Mouse (Mus musculus): ENCODE results near the gene Spint4. TPM values are rescaled to one million over a fixed set of nuclear protein-coding genes. Genes with fewer than 3 reads are reported as not detected.

Spint4 gene
- polyA plus RNA-seq (2012; rRNA removed; ENCODE audit: low replicate concordance) = not detected in 2 replicates

GRCm38 (mm10) chr2:164698201-164698600 is at the start of gene Spint4:
Gene Spint4 (plus strand): TSS chr2:164698501.

GRCm38 (mm10) chr2:164655858-164656257 is 42.4 kb upstream of the Spint4 start, which contains the start of gene Wfdc10:
Gene Wfdc10 (plus strand): TSS chr2:164656046.

DNA sequence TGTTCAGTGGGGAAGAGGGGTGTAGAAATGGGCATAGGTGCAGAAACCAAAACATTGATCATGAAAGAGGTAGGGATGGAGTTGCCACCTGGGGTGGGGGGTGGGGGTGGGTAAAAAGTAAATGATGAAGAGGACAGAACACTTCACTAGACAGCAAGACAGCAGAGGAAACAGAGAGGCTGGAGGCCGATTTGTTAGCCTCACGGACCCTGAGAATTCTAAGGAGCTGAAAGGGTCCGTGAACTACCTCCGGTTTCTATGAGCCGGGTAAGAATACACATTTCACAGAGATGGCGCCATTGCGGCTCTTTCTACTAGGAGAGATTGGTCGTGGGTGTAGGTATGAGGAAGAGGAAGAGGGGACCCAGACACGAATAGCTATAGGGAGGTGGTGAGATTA is 41.8 kb upstream of the Spint4 start, which contains the start of gene Wfdc9:
Gene Wfdc9, minus strand, starts transcription at position 101 of the 400 bp plus-strand sequence.

DNA sequence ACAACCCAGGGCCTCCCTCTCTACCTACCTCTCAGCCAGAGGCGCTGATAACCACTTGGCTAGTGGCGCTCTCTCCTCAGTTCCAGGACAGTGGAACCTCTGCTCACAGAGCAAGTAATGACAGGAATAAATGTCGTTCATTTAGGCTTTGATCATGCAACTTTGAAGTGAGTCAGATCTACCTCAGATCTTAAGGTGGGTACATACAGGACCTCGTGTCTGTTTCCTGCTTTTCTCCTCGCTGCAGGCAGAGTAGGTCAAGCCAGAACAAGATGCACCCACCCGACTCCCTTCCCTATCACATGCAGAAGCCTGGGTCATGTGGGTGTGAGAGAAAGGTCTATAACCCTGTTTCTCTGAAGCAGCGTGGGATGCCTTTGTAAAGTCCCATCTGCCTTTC is 24.3 kb upstream of the Spint4 start, which contains the start of gene Wfdc11:
Gene Wfdc11, minus strand, starts transcription at position 101 of the 400 bp plus-strand sequence.

DNA sequence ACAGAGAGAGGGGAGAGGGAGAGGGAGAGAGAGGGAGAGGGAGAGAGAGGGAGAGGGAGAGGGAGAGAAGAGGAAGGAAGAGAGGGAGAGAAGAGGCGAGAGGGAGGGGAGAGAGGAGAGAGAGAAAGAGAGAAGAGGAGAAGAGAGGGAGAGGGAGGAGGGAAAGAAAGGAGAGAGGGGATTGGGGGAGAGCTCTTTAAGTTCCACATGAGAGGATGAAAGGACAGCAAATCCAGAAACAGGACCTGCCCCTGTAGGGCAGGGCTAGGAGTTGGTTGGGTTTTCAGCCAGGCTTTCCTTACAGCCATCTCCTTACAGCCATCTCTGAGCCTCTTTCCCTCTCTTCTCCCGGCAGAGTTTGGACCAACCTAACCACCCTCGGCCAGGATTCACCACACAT is 13.5 kb upstream of the Spint4 start, which contains the start of gene Wfdc13:
Gene Wfdc13, plus strand, starts transcription at position 301 of the 400 bp plus-strand sequence.

DNA sequence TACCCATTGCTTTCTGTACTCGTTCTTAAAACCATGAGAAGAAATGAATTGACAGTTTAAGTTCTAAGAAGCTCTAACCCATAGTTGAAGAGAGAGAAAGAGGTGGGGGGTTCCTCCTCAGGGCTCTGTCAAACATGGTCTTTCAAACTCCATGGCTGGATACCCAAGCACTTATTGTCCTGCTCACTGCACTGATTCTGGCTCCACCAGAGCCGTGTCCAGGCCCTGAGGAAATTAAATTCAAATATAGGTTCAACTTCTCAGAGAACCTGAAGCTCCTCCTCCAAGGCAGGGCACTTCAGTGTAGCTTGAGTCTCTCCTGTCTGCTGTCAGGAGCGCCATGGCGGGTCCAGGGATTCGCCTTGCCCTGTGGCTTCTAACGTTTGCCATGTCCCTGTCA is 16.7 kb downstream of the Spint4 start, which contains the start of gene Spint5:
Gene Spint5, plus strand, starts transcription at position 301 of the 400 bp plus-strand sequence.

GRCm38 (mm10) chr2:164745843-164746479 is 47.7 kb downstream of the Spint4 start, which contains the start of the genes Wfdc3 and Dnttip1:
Gene Wfdc3 (minus strand): TSS chr2:164745931.
Gene Dnttip1 (plus strand): TSS chr2:164745983.

Other genes starting within 250 kb of the Spint4 start
- gene Sys1, start 241.5 kb upstream of the Spint4 start, polyA plus RNA-seq (2012; rRNA removed; ENCODE audit: low replicate concordance) = 92.6 and 114 TPM in 2 replicates
- gene Gm20458, start 237.5 kb upstream of the Spint4 start, polyA plus RNA-seq (2012; rRNA removed; ENCODE audit: low replicate concordance) = 9.2 and 40.8 TPM in 2 replicates
- gene Trp53tg5, start 224.8 kb upstream of the Spint4 start, polyA plus RNA-seq (2012; rRNA removed; ENCODE audit: low replicate concordance) = not detected in 2 replicates
- 55.8 and 81.1 TPM in 2 replicates for gene Dbndd2, start 212.4 kb upstream of the Spint4 start, polyA plus RNA-seq (2012; rRNA removed; ENCODE audit: low replicate concordance)
- gene Pigt, start 201.0 kb upstream of the Spint4 start, polyA plus RNA-seq (2012; rRNA removed; ENCODE audit: low replicate concordance) = 101 and 156 TPM in 2 replicates
- 0.20 and 463 TPM in 2 replicates for gene Wfdc2, start 136.1 kb upstream of the Spint4 start, polyA plus RNA-seq (2012; rRNA removed; ENCODE audit: low replicate concordance)
- 0.57 TPM in 1 of 2 replicates, not detected in the other for gene Spint3, start 125.0 kb upstream of the Spint4 start, polyA plus RNA-seq (2012; rRNA removed; ENCODE audit: low replicate concordance)
- 0.18 TPM in 1 of 2 replicates, not detected in the other for gene Wfdc6a, start 113.1 kb upstream of the Spint4 start, polyA plus RNA-seq (2012; rRNA removed; ENCODE audit: low replicate concordance)
- gene Eppin, start 104.9 kb upstream of the Spint4 start, polyA plus RNA-seq (2012; rRNA removed; ENCODE audit: low replicate concordance) = 0.98 TPM in 1 of 2 replicates, not detected in the other
- gene Wfdc6b, start 85.0 kb upstream of the Spint4 start, polyA plus RNA-seq (2012; rRNA removed; ENCODE audit: low replicate concordance) = 0.24 TPM in 1 of 2 replicates, not detected in the other
- gene Wfdc8, start 84.9 kb upstream of the Spint4 start, polyA plus RNA-seq (2012; rRNA removed; ENCODE audit: low replicate concordance) = 0.62 TPM in 1 of 2 replicates, not detected in the other
- 0.76 TPM in 1 of 2 replicates, not detected in the other for gene Wfdc16, start 59.7 kb upstream of the Spint4 start, polyA plus RNA-seq (2012; rRNA removed; ENCODE audit: low replicate concordance)
- 1.4 and 18.5 TPM in 2 replicates for gene Wfdc10, start 42.5 kb upstream of the Spint4 start, polyA plus RNA-seq (2012; rRNA removed; ENCODE audit: low replicate concordance)
- 0.30 TPM in 1 of 2 replicates, not detected in the other for gene Wfdc9, start 41.9 kb upstream of the Spint4 start, polyA plus RNA-seq (2012; rRNA removed; ENCODE audit: low replicate concordance)
- gene Wfdc11, start 24.4 kb upstream of the Spint4 start, polyA plus RNA-seq (2012; rRNA removed; ENCODE audit: low replicate concordance) = not detected in 2 replicates
- gene Wfdc13, start 13.4 kb upstream of the Spint4 start, polyA plus RNA-seq (2012; rRNA removed; ENCODE audit: low replicate concordance) = 0.11 and 2.3 TPM in 2 replicates
- not detected in 2 replicates for gene Spint5, start 16.8 kb downstream of the Spint4 start, polyA plus RNA-seq (2012; rRNA removed; ENCODE audit: low replicate concordance)
- gene Wfdc3, start 47.4 kb downstream of the Spint4 start, polyA plus RNA-seq (2012; rRNA removed; ENCODE audit: low replicate concordance) = 0.32 and 2.2 TPM in 2 replicates
- gene Dnttip1, start 47.5 kb downstream of the Spint4 start, polyA plus RNA-seq (2012; rRNA removed; ENCODE audit: low replicate concordance) = 17.5 and 56.8 TPM in 2 replicates
- 17.6 and 48.9 TPM in 2 replicates for gene Ube2c, start 71.4 kb downstream of the Spint4 start, polyA plus RNA-seq (2012; rRNA removed; ENCODE audit: low replicate concordance)
- gene Tnnc2, start 81.5 kb downstream of the Spint4 start, polyA plus RNA-seq (2012; rRNA removed; ENCODE audit: low replicate concordance) = 1.2 and 1.9 TPM in 2 replicates
- gene Snx21, start 87.3 kb downstream of the Spint4 start, polyA plus RNA-seq (2012; rRNA removed; ENCODE audit: low replicate concordance) = 42.9 and 43.3 TPM in 2 replicates
- gene Acot8, start 106.4 kb downstream of the Spint4 start, polyA plus RNA-seq (2012; rRNA removed; ENCODE audit: low replicate concordance) = 34.8 and 35.5 TPM in 2 replicates
- 3.8 and 4.6 TPM in 2 replicates for gene Zswim3, start 106.6 kb downstream of the Spint4 start, polyA plus RNA-seq (2012; rRNA removed; ENCODE audit: low replicate concordance)
- gene Zswim1, start 124.2 kb downstream of the Spint4 start, polyA plus RNA-seq (2012; rRNA removed; ENCODE audit: low replicate concordance) = 10.9 and 14.6 TPM in 2 replicates
- gene Spata25, start 130.0 kb downstream of the Spint4 start, polyA plus RNA-seq (2012; rRNA removed; ENCODE audit: low replicate concordance) = 0.16 and 0.33 TPM in 2 replicates
- gene Ctsa, start 134.4 kb downstream of the Spint4 start, polyA plus RNA-seq (2012; rRNA removed; ENCODE audit: low replicate concordance) = 400 and 457 TPM in 2 replicates
- 11.6 and 15.4 TPM in 2 replicates for gene Neurl2, start 135.0 kb downstream of the Spint4 start, polyA plus RNA-seq (2012; rRNA removed; ENCODE audit: low replicate concordance)
- gene Pltp, start 159.2 kb downstream of the Spint4 start, polyA plus RNA-seq (2012; rRNA removed; ENCODE audit: low replicate concordance) = 463 and 530 TPM in 2 replicates
- gene Pcif1, start 180.8 kb downstream of the Spint4 start, polyA plus RNA-seq (2012; rRNA removed; ENCODE audit: low replicate concordance) = 33.5 and 43.1 TPM in 2 replicates
- gene Zfp335, start 213.3 kb downstream of the Spint4 start, polyA plus RNA-seq (2012; rRNA removed; ENCODE audit: low replicate concordance) = 23.1 and 35.5 TPM in 2 replicates
- 7.3 and 28.2 TPM in 2 replicates for gene Mmp9, start 242.3 kb downstream of the Spint4 start, polyA plus RNA-seq (2012; rRNA removed; ENCODE audit: low replicate concordance)

Measured in subcutaneous adipose tissue, adult 2 months (tissue).